Mouse (Mus musculus): ENCODE results near the gene Taldo1. TPM values are rescaled to one million over a fixed set of nuclear protein-coding genes. Genes with fewer than 3 reads are reported as not detected.

Taldo1 gene
- total RNA-seq (2021): 100 to 1,000 TPM; 101 to 109 TPM
- long read RNA-seq, experiment 1, transcript Taldo1-201 (8 exons, 1,229 nt): major isoform, 140 of 149 reads
- long read RNA-seq, experiment 1, partial matches to known transcripts: 7 of 149 reads
- long read RNA-seq, experiment 1, other reads (novel, unspliced or antisense): 2 of 149 reads
- long read RNA-seq, experiment 2, transcript Taldo1-201 (8 exons, 1,229 nt): major isoform, 139 of 143 reads
- long read RNA-seq, experiment 2, partial matches to known transcripts: 2 of 143 reads
- long read RNA-seq, experiment 2, other reads (novel, unspliced or antisense): 2 of 143 reads

GRCm38 (mm10) chr7:141391625-141392551 lies at the start of gene Taldo1:
Gene Taldo1, plus strand, starts transcription at chr7:141392199.
- intact Hi-C loops (cut with DNase I; ENCODE audit: low total_unique reads): no loop called here
- DNase-seq: peak; percentile 97

- no peak for DNase-seq
- intact Hi-C loops (cut with DNase I; ENCODE audit: low total_unique reads): no loop called here
Observed at GRCm38 (mm10) chr7:141343230-141343629, 48.8 kb upstream of the Taldo1 start.

DNA sequence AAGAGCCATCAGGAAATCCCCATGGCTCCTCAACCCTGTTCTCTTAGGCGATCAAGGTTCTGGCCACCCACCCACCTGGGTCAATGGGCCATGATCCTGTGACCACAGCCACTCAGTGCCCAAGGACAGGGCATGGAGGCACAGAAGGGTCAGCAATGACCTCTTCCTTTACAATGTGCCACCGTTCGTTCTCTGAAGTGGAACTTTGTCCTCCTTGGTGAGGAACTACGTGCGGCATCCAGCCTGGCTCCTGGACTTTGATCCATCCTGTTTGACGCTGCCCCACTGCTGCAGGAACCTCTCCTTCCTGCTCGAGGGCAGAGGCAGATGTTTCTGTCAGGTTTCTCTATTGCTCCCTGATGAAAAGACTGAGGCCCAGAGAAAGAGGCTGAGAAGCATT lies 48.3 kb upstream of the Taldo1 start:
- no peak for DNase-seq
- intact Hi-C loops (cut with DNase I; ENCODE audit: low total_unique reads): no loop called here

DNA sequence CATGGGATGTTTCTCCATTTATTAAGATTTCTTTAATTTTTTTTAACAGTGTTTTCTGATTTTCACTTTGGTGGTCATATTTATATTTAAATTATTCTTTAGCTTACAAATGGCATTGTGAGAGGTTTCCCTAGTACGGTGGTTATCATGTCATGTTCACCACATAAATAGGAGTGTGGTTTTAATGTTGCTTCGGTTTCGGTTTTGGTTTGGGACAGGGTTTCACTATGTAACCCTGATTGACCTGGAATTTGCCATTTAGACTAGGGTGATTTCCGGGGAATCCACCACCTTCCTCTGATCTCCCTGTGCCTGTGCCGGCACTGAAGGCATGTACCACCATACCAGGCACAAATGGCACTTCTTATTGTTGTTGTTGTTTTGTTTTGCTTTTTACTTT lies 47.2 kb upstream of the Taldo1 start:
- no peak for DNase-seq
- intact Hi-C loops (cut with DNase I; ENCODE audit: low total_unique reads): no loop called here

DNA sequence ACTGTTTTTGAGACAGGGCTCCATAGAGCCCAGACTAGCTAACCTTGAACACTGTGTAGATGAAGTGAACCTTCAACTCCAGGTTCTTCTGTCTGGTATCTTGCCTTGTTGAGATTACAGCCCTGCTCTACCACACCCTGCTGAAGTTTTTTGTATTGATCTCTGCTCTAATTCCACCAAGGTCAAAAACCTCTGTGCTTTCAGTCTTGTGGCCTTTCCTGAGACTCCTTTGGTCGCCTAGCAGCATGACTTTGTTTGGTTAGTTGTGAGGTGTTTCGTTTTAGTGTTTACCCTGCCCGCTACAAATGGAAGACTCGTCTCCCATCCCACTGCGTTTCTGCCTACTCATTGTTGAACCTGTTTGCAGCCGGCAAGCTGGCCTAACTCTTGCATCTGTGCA lies 40.9 kb upstream of the Taldo1 start:
- intact Hi-C loops (cut with DNase I; ENCODE audit: low total_unique reads): no loop called here
- DNase-seq: no peak

DNA sequence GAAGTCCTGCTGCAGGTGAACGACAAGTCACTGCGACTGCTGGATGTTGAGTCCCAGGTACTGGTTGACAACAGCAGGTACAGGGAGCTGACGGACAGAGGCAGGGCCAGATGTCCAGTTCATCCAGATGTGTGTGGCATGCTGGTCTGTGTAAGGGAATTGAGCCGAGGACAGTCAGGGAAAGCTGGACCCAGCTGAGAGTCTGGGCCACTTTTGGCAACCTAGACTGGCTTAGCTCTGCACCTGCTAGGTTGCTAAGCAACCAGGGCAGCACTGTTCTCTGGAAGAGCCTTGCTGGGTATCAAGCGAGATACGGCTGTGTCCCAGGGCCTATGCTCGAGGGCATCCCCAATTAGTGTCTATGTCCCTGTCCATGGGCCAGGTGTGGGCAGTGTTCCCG lies 36.9 kb upstream of the Taldo1 start:
- DNase-seq: no peak
- intact Hi-C loops (cut with DNase I; ENCODE audit: low total_unique reads): no loop called here

GRCm38 (mm10) chr7:141355626-141356326 lies 36.2 kb upstream of the Taldo1 start:
- DNase-seq: no peak
- intact Hi-C loops (cut with DNase I; ENCODE audit: low total_unique reads): no loop called here

GRCm38 (mm10) chr7:141356971-141357370 lies 35.0 kb upstream of the Taldo1 start:
- DNase-seq: no peak
- intact Hi-C loops (cut with DNase I; ENCODE audit: low total_unique reads): no loop called here

GRCm38 (mm10) chr7:141361510-141361909 lies 30.5 kb upstream of the Taldo1 start:
- no peak for DNase-seq
- intact Hi-C loops (cut with DNase I; ENCODE audit: low total_unique reads): loop anchor here (5.0 kb wide), 1 partner anchor 99 kb away; no protein-coding TSS in a partner anchor

- intact Hi-C loops (cut with DNase I; ENCODE audit: low total_unique reads): loop anchor here (5.0 kb wide), 1 partner anchor 101 kb away; no protein-coding TSS in a partner anchor
- DNase-seq: peak; percentile 53
Observed at GRCm38 (mm10) chr7:141363106-141363751, 28.8 kb upstream of the Taldo1 start.

DNA sequence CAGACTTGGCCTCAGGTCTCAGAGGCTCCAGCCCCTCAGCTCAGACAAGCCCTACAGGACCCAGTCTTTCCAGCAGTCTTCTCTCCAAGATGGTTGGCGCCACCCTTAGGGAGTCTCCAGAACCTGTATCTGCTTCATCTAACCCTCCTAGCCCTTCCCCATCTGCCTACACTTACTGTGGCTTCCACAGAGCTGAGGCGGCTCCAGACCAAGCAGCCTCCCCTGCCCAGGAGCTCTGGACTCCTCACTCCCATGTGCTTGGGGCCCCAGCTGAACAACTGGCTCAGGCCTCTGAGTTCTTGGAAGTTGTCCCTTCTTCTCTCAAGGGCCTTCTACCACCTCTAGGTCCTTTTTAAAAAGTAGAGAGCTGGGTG lies 28.3 kb upstream of the Taldo1 start:
- no peak for DNase-seq
- intact Hi-C loops (cut with DNase I; ENCODE audit: low total_unique reads): loop anchor here (5.0 kb wide), 1 partner anchor 101 kb away; no protein-coding TSS in a partner anchor

DNA sequence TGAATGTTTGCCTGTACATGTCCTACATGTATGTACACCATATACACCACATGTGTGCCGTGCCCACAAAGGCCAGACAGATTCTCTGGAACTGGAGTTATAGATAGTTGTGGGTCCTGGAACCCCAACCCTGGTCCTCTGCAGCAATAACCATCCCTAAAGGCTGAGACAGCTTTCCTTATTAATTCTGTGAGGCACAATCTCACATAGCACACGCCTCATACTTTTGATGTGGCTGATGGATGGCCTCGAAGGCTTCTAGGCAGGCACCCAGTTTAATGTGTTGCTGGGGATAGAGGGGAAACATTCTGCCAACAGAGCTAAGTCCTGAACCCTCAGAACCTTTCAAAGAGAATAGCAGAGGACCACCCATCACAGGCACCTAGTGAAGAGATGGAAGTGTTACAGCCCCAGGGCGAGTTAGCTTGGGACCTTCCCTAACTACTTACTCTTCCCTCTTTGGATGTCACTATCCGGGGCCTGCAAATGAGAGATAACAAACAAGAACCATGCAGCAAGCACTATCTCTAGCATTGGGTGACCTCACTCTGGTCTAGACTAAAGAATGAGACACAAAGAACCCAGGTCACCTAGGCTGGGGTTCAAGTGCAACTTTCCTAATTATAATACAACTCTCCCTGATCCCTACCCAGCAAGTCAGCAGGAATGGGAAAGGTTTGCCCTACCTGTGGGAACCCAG lies 27.5 kb upstream of the Taldo1 start:
- DNase-seq: no peak
- intact Hi-C loops (cut with DNase I; ENCODE audit: low total_unique reads): loop anchor here (5.0 kb wide), 1 partner anchor 102 kb away; no protein-coding TSS in a partner anchor

- intact Hi-C loops (cut with DNase I; ENCODE audit: low total_unique reads): no loop called here
- no peak for DNase-seq
Observed at GRCm38 (mm10) chr7:141365049-141365445, 27.0 kb upstream of the Taldo1 start.

GRCm38 (mm10) chr7:141367358-141367757 lies 24.6 kb upstream of the Taldo1 start:
- no peak for DNase-seq
- intact Hi-C loops (cut with DNase I; ENCODE audit: low total_unique reads): no loop called here

DNA sequence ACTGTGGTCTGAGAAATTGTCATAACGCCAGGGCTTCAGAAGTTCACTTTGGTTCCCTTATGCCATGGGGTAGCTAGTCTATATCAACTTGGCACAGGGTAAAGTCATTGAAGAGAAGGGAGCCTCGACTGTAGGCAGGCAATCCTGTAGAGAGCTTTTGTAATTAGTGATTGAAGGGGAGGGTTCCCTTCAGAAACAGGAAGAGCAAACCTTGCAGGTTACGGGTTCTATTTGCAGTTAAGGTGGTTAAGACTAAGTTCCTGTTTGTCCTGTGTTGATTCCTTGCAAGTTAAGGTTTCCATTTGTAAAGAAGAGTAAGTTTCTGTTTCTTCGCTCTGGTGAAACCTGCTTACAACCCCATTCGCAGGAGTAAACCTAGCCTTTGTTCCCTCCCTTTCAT lies 22.1 kb upstream of the Taldo1 start:
- intact Hi-C loops (cut with DNase I; ENCODE audit: low total_unique reads): loop anchor here (10.0 kb wide), 1 partner anchor 1935 kb away; no protein-coding TSS in a partner anchor
- no peak for DNase-seq

DNA sequence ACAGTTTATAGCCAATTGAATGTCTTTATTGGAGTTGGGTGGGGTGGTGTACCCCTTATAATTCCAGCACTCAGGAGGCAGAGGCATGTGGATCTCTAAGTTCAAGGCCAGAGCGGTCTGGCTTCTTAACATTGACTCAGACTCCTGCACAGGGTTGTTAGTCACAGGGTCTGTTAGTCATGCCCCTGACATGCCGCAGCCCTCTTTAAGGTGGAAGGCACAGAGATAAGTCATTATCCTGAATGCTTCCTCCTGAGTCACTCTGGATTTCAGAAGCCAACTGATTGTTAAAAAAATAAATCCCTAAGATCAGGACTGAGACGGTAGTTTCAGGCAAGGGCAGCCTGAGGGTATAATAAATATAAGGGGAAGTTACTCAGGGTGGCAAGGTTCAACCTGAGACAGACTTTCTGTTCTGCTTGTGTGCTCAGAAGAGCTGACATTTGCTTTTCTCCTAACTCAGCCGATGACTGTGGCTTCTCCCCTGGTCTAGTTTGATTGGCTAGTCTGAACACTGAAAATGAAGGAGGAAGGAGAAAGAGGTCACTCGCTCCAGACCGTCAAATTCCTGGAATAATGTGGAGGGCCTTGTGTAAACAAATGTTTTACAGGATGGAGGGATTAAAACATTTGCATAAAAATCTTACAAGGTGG lies 19.9 kb upstream of the Taldo1 start:
- intact Hi-C loops (cut with DNase I; ENCODE audit: low total_unique reads): loop anchor here (10.0 kb wide), 1 partner anchor 1937 kb away; no protein-coding TSS in a partner anchor
- DNase-seq: no peak

- DNase-seq: no peak
- intact Hi-C loops (cut with DNase I; ENCODE audit: low total_unique reads): loop anchor here (10.0 kb wide), 1 partner anchor 1939 kb away; no protein-coding TSS in a partner anchor
Observed at GRCm38 (mm10) chr7:141373611-141374010, 18.4 kb upstream of the Taldo1 start.

DNA sequence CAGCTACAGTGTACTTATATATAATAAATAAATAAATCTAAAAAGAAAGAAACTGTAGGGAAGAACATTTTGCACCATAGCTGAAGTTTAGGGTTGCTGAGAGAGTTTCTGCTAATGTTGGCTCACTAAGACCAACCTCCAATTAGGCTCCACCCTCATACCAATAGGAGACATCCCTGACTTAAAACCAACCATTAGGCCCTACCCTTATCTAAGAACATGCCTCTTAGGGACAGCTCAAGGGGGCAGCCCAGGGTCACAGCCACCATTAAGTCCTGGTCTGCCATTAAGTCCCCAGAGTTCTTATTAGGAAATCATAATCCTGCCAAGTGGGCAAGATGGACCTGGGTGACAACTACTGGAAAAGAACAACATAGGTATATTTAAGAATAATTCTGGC lies 17.6 kb upstream of the Taldo1 start:
- DNase-seq: no peak
- intact Hi-C loops (cut with DNase I; ENCODE audit: low total_unique reads): loop anchor here (10.0 kb wide), 1 partner anchor 1940 kb away; no protein-coding TSS in a partner anchor
